Comparison of ENCODE assay signal across 20 mouse cellular contexts in the genomic region with DNA sequence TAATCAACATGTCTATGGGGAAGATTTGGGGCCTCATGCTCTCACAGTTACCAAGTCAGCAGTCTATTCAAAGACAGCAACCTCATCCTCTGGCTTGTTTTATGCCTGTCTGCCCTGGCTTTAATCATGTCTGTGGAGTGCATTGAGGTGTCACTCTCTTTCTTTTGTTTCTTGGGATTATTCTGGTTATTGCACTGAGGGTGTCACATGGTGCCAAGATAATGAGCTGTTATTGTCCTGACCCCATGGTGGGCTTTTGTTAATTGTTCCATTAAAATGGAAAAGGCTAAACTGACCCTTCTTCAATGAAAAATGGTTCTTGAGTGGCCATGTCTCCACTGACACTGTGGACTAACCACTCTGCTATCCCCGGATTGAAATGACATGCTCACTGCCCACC. TPM values are rescaled to one million over a fixed set of nuclear protein-coding genes. Genes with fewer than 3 reads are reported as not detected.
DNase-seq lines count a peak whose midpoint lies in the region; ATAC-seq and TF ChIP-seq lines count a peak whose summit lies in the region.
"Had no signal": no experiment of that assay in that cellular context is flagged by ENCODE, and none has a peak within 500 bp of the region (broad histone marks: within the 10 kb centered on the region; RNA-seq: fewer than 3 reads in every experiment).

No protein-coding gene starts in this region.

- no peak overlapping the region for H3K4me3 ChIP-seq in midbrain, embryonic 11.5 days (ENCODE audit: low read depth, low read length)
- no peak overlapping the region for H3K4me3 ChIP-seq in midbrain, embryonic 10.5 days
- H3K4me3 ChIP-seq: embryonic facial prominence, embryonic 10.5 days; heart, adult 2 months; heart, embryonic 15.5 days had no signal

- TF ChIP-seq POLR2A in brain, embryonic 14.5 days (IDR thresholded peaks at IDR 0.05; ENCODE audit: borderline replicate concordance, extremely low read depth, insufficient read depth, insufficient read length, poor library complexity, severe bottlenecking) = no peak

- H3K4me1 ChIP-seq in midbrain, embryonic 11.5 days (ENCODE audit: control insufficient read depth, insufficient read depth, low read length) = 0 out of 2 replicates have a peak, but pooled peaks cover 6% of the 10 kb centered on the region
- peaks cover 13% of the 10 kb centered on the region; the same call in 1 of the 2 replicates for H3K4me1 ChIP-seq in midbrain, embryonic 10.5 days
- H3K4me1 ChIP-seq: embryonic facial prominence, embryonic 10.5 days; heart, embryonic 15.5 days had no signal

- no peaks in the 10 kb centered on the region for H3K9me3 ChIP-seq in midbrain, embryonic 11.5 days (ENCODE audit: control insufficient read depth, low read length)
- no peaks in the 10 kb centered on the region for H3K9me3 ChIP-seq in midbrain, embryonic 10.5 days (replicated peaks)
- H3K9me3 ChIP-seq: embryonic facial prominence, embryonic 10.5 days; heart, embryonic 15.5 days had no signal

- peak; percentile 55 for ATAC-seq in midbrain, embryonic 11.5 days (ENCODE audit: low FRiP score)
- ATAC-seq: forebrain, postnatal 0 days; intestine, embryonic 16.5 days had no signal

- H3K4me2 ChIP-seq in midbrain, embryonic 11.5 days = no peak overlapping the region
- H3K4me2 ChIP-seq: heart, embryonic 11.5 days; heart, embryonic 15.5 days; hindbrain, embryonic 14.5 days had no signal

- TF ChIP-seq CTCF in brain, embryonic 14.5 days (IDR thresholded peaks at IDR 0.05; ENCODE audit: borderline replicate concordance, extremely low read depth, insufficient read depth, insufficient read length) = no peak

- H3K36me3 ChIP-seq in midbrain, embryonic 11.5 days (ENCODE audit: control insufficient read depth, insufficient read depth, low read length) = no peaks in the 10 kb centered on the region
- no peaks in the 10 kb centered on the region for H3K36me3 ChIP-seq in midbrain, embryonic 10.5 days
- H3K36me3 ChIP-seq: embryonic facial prominence, embryonic 10.5 days; heart, embryonic 15.5 days had no signal

- no peak overlapping the region for H3K27ac ChIP-seq in midbrain, embryonic 11.5 days (ENCODE audit: low read depth, low read length)
- H3K27ac ChIP-seq in midbrain, embryonic 10.5 days (replicated peaks) = no peak overlapping the region
- H3K27ac ChIP-seq: embryonic facial prominence, embryonic 10.5 days; heart, adult 2 months; heart, embryonic 15.5 days; hindbrain, embryonic 14.5 days had no signal

- no peak for DNase-seq in midbrain, embryonic 11.5 days (ENCODE audit: low spot score, missing footprints)
- DNase-seq in midbrain, embryonic 10.5 days (ENCODE audit: low spot score) = no peak
- peak; percentile 29 for DNase-seq in brain, embryonic 14.5 days (ENCODE audit: low read depth)
- DNase-seq in embryo, embryonic 10.5 days (ENCODE audit: low spot score) = peak; percentile 46
- peak; percentile 88 for DNase-seq in retina, postnatal 1 day
- DNase-seq in thymus, postnatal 36 days = no peak
- DNase-seq in cerebellum, postnatal 4 days (ENCODE audit: low spot score in 2 of 2) = no peak
- DNase-seq: adrenal gland, postnatal 10 days; cerebellum, adult 11-12 months; cerebellum, adult 9-10 months; cerebellum, postnatal 36 days; forebrain, postnatal 0 days; gastrocnemius, postnatal 14 days; heart, adult 2 months; heart, postnatal 14 days had no signal

- H3K27me3 ChIP-seq in midbrain, embryonic 11.5 days (ENCODE audit: control insufficient read depth, insufficient read depth, low read length) = no peaks in the 10 kb centered on the region; the same call in 1 of the 2 replicates
- no peaks in the 10 kb centered on the region; the same call in 1 of the 2 replicates for H3K27me3 ChIP-seq in midbrain, embryonic 10.5 days (ENCODE audit: low read depth, poor library complexity, severe bottlenecking)
- H3K27me3 ChIP-seq: heart, embryonic 15.5 days had no signal

- WGBS in midbrain, embryonic 11.5 days = 33% methylated on average over 1 of the region's 1 CpGs
- 40% methylated on average over 1 of the region's 1 CpGs for WGBS in midbrain, embryonic 10.5 days

- no peak overlapping the region for H3K9ac ChIP-seq in midbrain, embryonic 11.5 days (ENCODE audit: low read length)
- H3K9ac ChIP-seq: forebrain, postnatal 0 days; heart, embryonic 15.5 days; hindbrain, embryonic 14.5 days had no signal

RNA-seq across cellular contexts. Expression of a gene that starts 34.0 kb away (rescaled TPM):
- 8.4 and 8.8 TPM in 2 replicates for polyA plus RNA-seq in midbrain, embryonic 11.5 days (2014; fragmentation: Nextera tagmentation; extraction: Ambion mirVana)
- 5.4 and 6.1 TPM in 2 replicates for polyA plus RNA-seq in midbrain, embryonic 10.5 days (2016; fragmentation: Nextera tagmentation; extraction: Ambion mirVana)
- polyA plus RNA-seq in brain, embryonic 14.5 days (2012; rRNA removed) = 27.6 and 40.4 TPM in 2 replicates

Comparison
In these comparisons a context has a peak if more than half of its experiments do, and no peak if none do; other contexts are left out.
1. DNase-seq: peak in brain, embryonic 14.5 days (single experiment), embryo, embryonic 10.5 days (single experiment) and retina, postnatal 1 day (single experiment); none in midbrain, embryonic 11.5 days (single experiment), midbrain, embryonic 10.5 days (single experiment), thymus, postnatal 36 days (0 of 2) and cerebellum, postnatal 4 days (0 of 2).